Mouse (Mus musculus): ENCODE results near the gene Pitpnb. TPM values are rescaled to one million over a fixed set of nuclear protein-coding genes. Genes with fewer than 3 reads are reported as not detected.
A peak's percentile ranks its signal among the peaks of the same experiment; 100 is the strongest.

Gene Pitpnb
- polyA plus RNA-seq, 1 experiment: 54.1 TPM

- H3K79me2 ChIP-seq (ENCODE audit: control insufficient read depth, insufficient read depth): no peaks in the 10 kb centered on the region
- no peaks in the 10 kb centered on the region for H3K36me3 ChIP-seq (ENCODE audit: control insufficient read depth, insufficient read depth)
- H3ac ChIP-seq (ENCODE audit: control insufficient read depth, insufficient read length, low read depth): no peak overlapping the region
- H3K79me3 ChIP-seq (ENCODE audit: low read depth): no peaks in the 10 kb centered on the region
- no peak overlapping the region for H3K4me3 ChIP-seq (ENCODE audit: insufficient read depth, poor library complexity, severe bottlenecking)
- H3K27me3 ChIP-seq (ENCODE audit: control insufficient read depth, insufficient read depth, insufficient read length): peaks cover 68% of the 10 kb centered on the region
- no peak for TF ChIP-seq MYOD1 (IDR thresholded peaks at IDR 0.05; ENCODE audit: control insufficient read depth, insufficient read length, low read depth)
- no peak for TF ChIP-seq MYOG (IDR thresholded peaks at IDR 0.05; ENCODE audit: control insufficient read depth, extremely low read depth, insufficient read length)
- TF ChIP-seq CEBPB (IDR thresholded peaks at IDR 0.05; ENCODE audit: low read depth): no peak
- no peak for TF ChIP-seq CTCF (IDR thresholded peaks at IDR 0.05; ENCODE audit: control insufficient read depth, insufficient read depth, insufficient read length)
- TF ChIP-seq FOSL1 (IDR thresholded peaks at IDR 0.05; ENCODE audit: insufficient read depth, low read length, poor library complexity, severe bottlenecking): no peak
- no peak for TF ChIP-seq MAX (IDR thresholded peaks at IDR 0.05)
- no peak for TF ChIP-seq USF1 (IDR thresholded peaks at IDR 0.05; ENCODE audit: low read depth)
Measured at GRCm38 (mm10) chr5:111410665-111411064, 80.1 kb downstream of the Pitpnb start.

- no peak overlapping the region for H3ac ChIP-seq (ENCODE audit: control insufficient read depth, insufficient read length, low read depth)
- H3K36me3 ChIP-seq (ENCODE audit: control insufficient read depth, insufficient read depth): no peaks in the 10 kb centered on the region
- no peaks in the 10 kb centered on the region for H3K79me3 ChIP-seq (ENCODE audit: low read depth)
- H3K79me2 ChIP-seq (ENCODE audit: control insufficient read depth, insufficient read depth): no peaks in the 10 kb centered on the region
- no peak overlapping the region for H3K4me3 ChIP-seq (ENCODE audit: insufficient read depth, poor library complexity, severe bottlenecking)
- peak; percentile 48 for TF ChIP-seq CTCF (IDR thresholded peaks at IDR 0.05; ENCODE audit: control insufficient read depth, insufficient read depth, insufficient read length)
- TF ChIP-seq CEBPB (IDR thresholded peaks at IDR 0.05; ENCODE audit: low read depth): no peak
- peaks cover 75% of the 10 kb centered on the region for H3K27me3 ChIP-seq (ENCODE audit: control insufficient read depth, insufficient read depth, insufficient read length)
Measured at GRCm38 (mm10) chr5:111414192-111414591, 83.6 kb downstream of the Pitpnb start.

GRCm38 (mm10) chr5:111414770-111415249 lies 84.2 kb downstream of the Pitpnb start:
- Histone ChIP-seq H3K36me3 (ENCODE audit: control insufficient read depth, insufficient read depth) (no peaks in the 10 kb centered on the region), H3K4me3 (ENCODE audit: insufficient read depth, poor library complexity, severe bottlenecking) (no peak overlapping the region), H3ac (ENCODE audit: control insufficient read depth, insufficient read length, low read depth) (no peak overlapping the region), H3K79me3 (ENCODE audit: low read depth) (no peaks in the 10 kb centered on the region), H3K79me2 (ENCODE audit: control insufficient read depth, insufficient read depth) (no peaks in the 10 kb centered on the region), H3K27me3 (ENCODE audit: control insufficient read depth, insufficient read depth, insufficient read length) (peaks cover 77% of the 10 kb centered on the region)
- TF ChIP-seq CEBPB (IDR thresholded peaks at IDR 0.05; ENCODE audit: low read depth): no peak
- no peak for TF ChIP-seq FOSL1 (IDR thresholded peaks at IDR 0.05; ENCODE audit: insufficient read depth, low read length, poor library complexity, severe bottlenecking)
- TF ChIP-seq MYOD1 (IDR thresholded peaks at IDR 0.05; ENCODE audit: control insufficient read depth, insufficient read length, low read depth): no peak
- TF ChIP-seq MYOG (IDR thresholded peaks at IDR 0.05; ENCODE audit: control insufficient read depth, extremely low read depth, insufficient read length): no peak
- no peak for TF ChIP-seq CTCF (IDR thresholded peaks at IDR 0.05; ENCODE audit: control insufficient read depth, insufficient read depth, insufficient read length)
- no peak for TF ChIP-seq USF1 (IDR thresholded peaks at IDR 0.05; ENCODE audit: low read depth)
- TF ChIP-seq MAX (IDR thresholded peaks at IDR 0.05): no peak

GRCm38 (mm10) chr5:111415575-111415974 lies 85.0 kb downstream of the Pitpnb start:
- Histone ChIP-seq H3K4me3 (ENCODE audit: insufficient read depth, poor library complexity, severe bottlenecking) (no peak overlapping the region), H3K27me3 (ENCODE audit: control insufficient read depth, insufficient read depth, insufficient read length) (peaks cover 75% of the 10 kb centered on the region)

GRCm38 (mm10) chr5:111416048-111416447 lies 85.5 kb downstream of the Pitpnb start:
- H3ac ChIP-seq (ENCODE audit: control insufficient read depth, insufficient read length, low read depth): no peak overlapping the region
- TF ChIP-seq CEBPB (IDR thresholded peaks at IDR 0.05; ENCODE audit: low read depth): no peak
- TF ChIP-seq MAX (IDR thresholded peaks at IDR 0.05): no peak
- TF ChIP-seq FOSL1 (IDR thresholded peaks at IDR 0.05; ENCODE audit: insufficient read depth, low read length, poor library complexity, severe bottlenecking): no peak
- no peak for TF ChIP-seq CTCF (IDR thresholded peaks at IDR 0.05; ENCODE audit: control insufficient read depth, insufficient read depth, insufficient read length)
- no peak for TF ChIP-seq USF1 (IDR thresholded peaks at IDR 0.05; ENCODE audit: low read depth)
- TF ChIP-seq MYOD1 (IDR thresholded peaks at IDR 0.05; ENCODE audit: control insufficient read depth, insufficient read length, low read depth): no peak
- no peak for TF ChIP-seq MYOG (IDR thresholded peaks at IDR 0.05; ENCODE audit: control insufficient read depth, extremely low read depth, insufficient read length)
- no peak overlapping the region for H3K4me3 ChIP-seq (ENCODE audit: insufficient read depth, poor library complexity, severe bottlenecking)
- H3K27me3 ChIP-seq (ENCODE audit: control insufficient read depth, insufficient read depth, insufficient read length): peaks cover 75% of the 10 kb centered on the region
- H3K36me3 ChIP-seq (ENCODE audit: control insufficient read depth, insufficient read depth): no peaks in the 10 kb centered on the region
- H3K79me3 ChIP-seq (ENCODE audit: low read depth): no peaks in the 10 kb centered on the region
- H3K79me2 ChIP-seq (ENCODE audit: control insufficient read depth, insufficient read depth): no peaks in the 10 kb centered on the region

More at GRCm38 (mm10) chr5:111415575-111415974, 85.0 kb downstream of the Pitpnb start:
- Histone ChIP-seq H3K79me2 (ENCODE audit: control insufficient read depth, insufficient read depth) (no peaks in the 10 kb centered on the region), H3K79me3 (ENCODE audit: low read depth) (no peaks in the 10 kb centered on the region), H3ac (ENCODE audit: control insufficient read depth, insufficient read length, low read depth) (no peak overlapping the region), H3K36me3 (ENCODE audit: control insufficient read depth, insufficient read depth) (no peaks in the 10 kb centered on the region)
- TF ChIP-seq CEBPB (IDR thresholded peaks at IDR 0.05; ENCODE audit: low read depth) (no peak), MAX (IDR thresholded peaks at IDR 0.05) (no peak), CTCF (IDR thresholded peaks at IDR 0.05; ENCODE audit: control insufficient read depth, insufficient read depth, insufficient read length) (no peak), MYOG (IDR thresholded peaks at IDR 0.05; ENCODE audit: control insufficient read depth, extremely low read depth, insufficient read length) (no peak)

GRCm38 (mm10) chr5:111416591-111417374 lies 86.2 kb downstream of the Pitpnb start, which contains the start of gene Mn1:
Gene Mn1 (plus strand): TSS chr5:111417362.
- Histone ChIP-seq H3K4me3 (ENCODE audit: insufficient read depth, poor library complexity, severe bottlenecking) (no peak within 1 kb of the TSS), H3K79me3 (ENCODE audit: low read depth) (no peaks in the 10 kb centered on the region), H3K79me2 (ENCODE audit: control insufficient read depth, insufficient read depth) (no peaks in the 10 kb centered on the region), H3K36me3 (ENCODE audit: control insufficient read depth, insufficient read depth) (no peaks in the 10 kb centered on the region), H3K27me3 (ENCODE audit: control insufficient read depth, insufficient read depth, insufficient read length) (peaks cover 75% of the 10 kb centered on the region), H3ac (ENCODE audit: control insufficient read depth, insufficient read length, low read depth) (no peak within 1 kb of the TSS)
- no peak for TF ChIP-seq MYOG (IDR thresholded peaks at IDR 0.05; ENCODE audit: control insufficient read depth, extremely low read depth, insufficient read length)
- no peak for TF ChIP-seq MAX (IDR thresholded peaks at IDR 0.05)
- no peak for TF ChIP-seq MYOD1 (IDR thresholded peaks at IDR 0.05; ENCODE audit: control insufficient read depth, insufficient read length, low read depth)
- TF ChIP-seq USF1 (IDR thresholded peaks at IDR 0.05; ENCODE audit: low read depth): no peak
- TF ChIP-seq CTCF (IDR thresholded peaks at IDR 0.05; ENCODE audit: control insufficient read depth, insufficient read depth, insufficient read length): no peak
- TF ChIP-seq FOSL1 (IDR thresholded peaks at IDR 0.05; ENCODE audit: insufficient read depth, low read length, poor library complexity, severe bottlenecking): no peak
- TF ChIP-seq CEBPB (IDR thresholded peaks at IDR 0.05; ENCODE audit: low read depth): no peak
